Mouse (Mus musculus) left cerebral cortex, postnatal 4 days (tissue): ENCODE results near the gene Epha4. TPM values are rescaled to one million over a fixed set of nuclear protein-coding genes. Genes with fewer than 3 reads are reported as not detected.

Experiments used
- DNase-seq: peaks from one replicate; pipeline ENCODE4 v3.0.0-alpha.2; 2022
- intact Hi-C: fragments of 180-260 bp; cut with DNase I; formaldehyde crosslinking; loops from one replicate; pipeline ENCODE4 v1.15.1; 2025
- total RNA-seq, 2 experiments: library from RNA; stranded (reverse); gene quantifications; 2 replicates each; pipeline ENCODE4 v1.2.3; 2021

Gene Epha4
- total RNA-seq, 2 experiments from 2014 or later, result 139 to 161 TPM

GRCm38 (mm10) chr1:77451541-77451940 lies 63.3 kb downstream of the Epha4 start:
- intact Hi-C loops, result no loop called here
- no peak for DNase-seq

GRCm38 (mm10) chr1:77450201-77450600 lies 64.7 kb downstream of the Epha4 start:
- intact Hi-C loops, result no loop called here
- no peak for DNase-seq

GRCm38 (mm10) chr1:77447061-77447614 lies 67.8 kb downstream of the Epha4 start:
- no peak for DNase-seq
- intact Hi-C loops, result no loop called here

DNA sequence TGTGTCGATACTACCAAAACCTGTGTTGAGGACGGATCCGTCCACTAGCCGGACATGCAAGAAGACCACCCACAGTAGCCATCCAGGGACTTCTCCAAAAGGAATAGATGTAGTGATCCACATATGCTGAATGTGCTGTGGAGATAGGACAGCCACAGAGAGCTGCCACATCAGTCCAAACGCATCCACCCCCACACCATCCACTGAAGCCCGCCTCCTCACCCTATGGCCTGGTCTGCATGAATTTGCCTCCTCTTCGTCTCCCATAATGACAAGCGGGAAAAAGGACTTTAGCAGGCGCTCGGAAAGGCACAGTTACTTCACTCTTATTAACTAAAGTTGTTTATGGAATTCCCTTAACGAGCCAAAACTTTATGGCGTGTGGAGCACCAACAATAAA lies 68.5 kb downstream of the Epha4 start:
- DNase-seq, result no peak
- intact Hi-C loops, result no loop called here

- intact Hi-C loops, result no loop called here
- DNase-seq, result peak; percentile 2
Observed at GRCm38 (mm10) chr1:77444648-77445047, 70.2 kb downstream of the Epha4 start.

GRCm38 (mm10) chr1:77441987-77442386 lies 72.9 kb downstream of the Epha4 start:
- intact Hi-C loops, result no loop called here

DNA sequence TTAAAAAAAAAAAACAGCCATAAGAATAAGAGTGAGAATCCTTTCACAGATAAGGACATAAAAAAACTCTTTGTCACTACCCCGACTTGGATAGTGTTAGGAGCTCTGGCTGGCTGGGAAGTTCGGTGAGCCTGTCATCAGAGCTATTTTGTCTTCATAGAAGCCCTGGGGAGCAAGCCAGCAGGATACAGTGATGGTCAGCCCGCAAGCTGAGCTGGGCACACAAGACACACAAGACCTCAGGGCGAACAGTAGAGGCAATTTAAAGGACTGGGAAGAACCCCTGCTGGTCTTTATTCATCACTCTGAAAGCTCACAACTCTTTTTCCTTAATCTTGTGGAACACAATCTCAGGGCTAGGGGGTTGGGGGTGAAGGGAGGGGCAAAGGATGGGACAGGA lies 73.5 kb downstream of the Epha4 start:
- DNase-seq, result no peak
- intact Hi-C loops, result no loop called here

More at GRCm38 (mm10) chr1:77441987-77442386, 72.9 kb downstream of the Epha4 start:
- no peak for DNase-seq

DNA sequence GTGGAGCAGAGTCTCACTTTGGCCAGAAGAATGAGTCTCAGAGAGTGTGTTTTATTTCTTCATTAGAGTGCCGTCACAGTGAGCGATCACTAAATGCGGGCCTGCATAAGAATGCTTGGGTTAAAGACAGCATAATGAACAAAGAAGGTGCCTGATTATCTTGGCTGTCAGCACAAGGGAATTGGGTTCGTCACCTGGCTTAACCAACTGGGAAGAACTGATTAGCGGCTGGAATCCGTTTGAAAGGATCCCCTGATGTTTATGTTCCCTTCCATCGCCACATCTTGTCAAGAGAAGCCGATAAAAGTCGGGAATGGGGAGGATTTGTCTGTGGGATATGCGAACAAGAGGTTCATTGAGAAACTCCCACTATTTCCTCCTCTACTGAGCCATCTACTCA lies 74.4 kb downstream of the Epha4 start:
- intact Hi-C loops, result no loop called here
- no peak for DNase-seq

- no peak for DNase-seq
- intact Hi-C loops, result no loop called here
Observed at GRCm38 (mm10) chr1:77439383-77440074, 75.4 kb downstream of the Epha4 start.

DNA sequence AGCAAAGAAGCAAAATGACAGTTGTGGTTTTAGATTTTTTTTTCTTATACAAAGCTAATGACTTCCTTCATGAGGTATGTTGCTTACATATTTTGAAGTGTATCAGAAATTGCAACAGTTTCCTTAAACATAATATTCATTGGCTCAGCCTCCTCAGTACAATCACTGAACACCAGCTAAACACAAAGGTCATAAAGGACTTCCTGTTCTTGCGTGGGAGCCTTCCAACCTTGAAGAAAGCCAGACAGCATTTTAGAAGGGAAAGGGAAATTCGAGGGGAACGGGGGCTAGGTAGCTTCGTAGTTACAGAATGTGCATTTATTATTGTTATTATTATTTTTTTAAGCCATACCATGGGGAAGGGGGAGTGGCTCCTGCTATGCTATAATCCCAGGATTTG lies 76.2 kb downstream of the Epha4 start:
- DNase-seq, result no peak
- intact Hi-C loops, result no loop called here

DNA sequence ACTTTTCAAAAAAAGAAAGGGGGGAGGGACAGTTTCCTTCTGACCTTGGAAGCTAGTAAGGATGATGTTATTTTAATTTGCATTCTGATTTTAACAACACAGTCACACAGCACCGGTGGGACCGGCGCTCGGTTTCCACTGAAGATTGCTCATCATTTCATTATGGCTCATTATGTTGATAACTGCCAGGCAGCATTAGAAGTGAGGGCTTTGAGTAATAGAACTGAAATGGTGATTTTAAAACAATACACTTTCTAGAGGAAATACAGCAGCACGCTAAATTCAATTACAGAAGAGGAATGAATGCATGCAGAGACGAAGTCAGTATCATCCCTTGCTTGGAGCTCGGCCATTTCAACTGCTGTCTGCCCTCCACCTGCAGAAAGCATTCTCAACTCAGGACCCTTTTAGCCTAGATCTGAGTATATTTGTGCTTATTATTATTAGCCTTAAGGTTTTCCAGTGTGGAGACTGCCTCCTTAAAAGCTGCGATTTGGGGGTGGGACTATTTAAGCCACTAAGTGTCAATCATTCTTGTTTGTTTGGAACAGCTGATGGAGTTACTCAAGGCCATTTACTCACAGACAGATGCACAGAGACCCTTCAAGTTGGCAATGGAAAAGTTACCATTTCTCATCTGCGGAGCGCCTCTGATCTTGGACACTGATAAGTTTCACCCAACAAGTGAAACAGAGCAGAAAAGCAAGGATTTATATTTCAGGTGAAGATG lies 76.8 kb downstream of the Epha4 start:
- intact Hi-C loops, result no loop called here
- no peak for DNase-seq

- no peak for DNase-seq
- intact Hi-C loops, result no loop called here
Observed at GRCm38 (mm10) chr1:77435045-77435444, 79.8 kb downstream of the Epha4 start.

DNA sequence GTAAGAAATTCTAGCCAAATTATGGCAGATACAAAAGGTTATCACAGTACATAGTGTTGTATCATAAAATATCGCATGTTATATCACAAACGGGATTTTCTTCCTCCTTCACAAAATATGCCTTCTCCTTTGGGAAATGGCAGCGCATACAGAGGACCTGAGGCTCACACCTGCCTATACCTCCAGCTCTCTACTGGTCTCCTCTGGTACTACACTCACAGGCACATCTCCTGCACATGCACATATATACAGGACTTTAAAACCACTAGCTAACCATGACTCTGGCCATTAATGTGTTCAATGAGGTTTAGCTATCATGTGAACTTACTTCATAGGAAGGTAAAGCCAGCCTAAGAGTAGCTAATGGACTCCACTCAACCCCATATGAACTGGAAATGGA lies 81.7 kb downstream of the Epha4 start:
- intact Hi-C loops, result no loop called here
- no peak for DNase-seq

DNA sequence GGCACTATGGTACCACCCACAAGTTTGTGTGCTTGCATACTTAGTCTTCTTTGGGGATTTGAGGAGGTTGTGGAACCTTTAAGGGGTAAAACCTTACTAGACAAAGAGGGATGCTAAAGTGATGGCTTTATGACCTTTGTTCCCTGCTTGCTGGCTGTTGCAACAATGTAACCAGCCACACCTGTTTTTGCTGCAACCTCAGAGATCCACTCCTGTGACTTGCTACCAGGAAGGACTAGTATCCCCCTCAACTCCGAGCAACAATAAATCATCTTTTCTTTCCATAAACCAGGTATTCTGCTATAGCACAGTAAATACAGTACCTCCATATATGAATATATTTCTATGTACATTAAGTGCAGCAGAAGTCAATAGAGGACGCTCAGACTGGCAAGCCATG lies 82.4 kb downstream of the Epha4 start:
- intact Hi-C loops, result no loop called here

GRCm38 (mm10) chr1:77429174-77429573 lies 85.7 kb downstream of the Epha4 start:
- intact Hi-C loops, result no loop called here
- peak; percentile 13 for DNase-seq

More for the DNA sequence above, 82.4 kb downstream of the Epha4 start:
- DNase-seq, result no peak

- intact Hi-C loops, result no loop called here
- no peak for DNase-seq
Observed at GRCm38 (mm10) chr1:77426956-77427355, 87.9 kb downstream of the Epha4 start.

- intact Hi-C loops, result no loop called here
- no peak for DNase-seq
Observed at GRCm38 (mm10) chr1:77425171-77425570, 89.7 kb downstream of the Epha4 start.

GRCm38 (mm10) chr1:77421081-77421480 lies 93.8 kb downstream of the Epha4 start:
- intact Hi-C loops, result no loop called here
- no peak for DNase-seq

- intact Hi-C loops, result no loop called here
- no peak for DNase-seq
Observed at GRCm38 (mm10) chr1:77420348-77420747, 94.5 kb downstream of the Epha4 start.

GRCm38 (mm10) chr1:77416872-77417271 lies 98.0 kb downstream of the Epha4 start:
- intact Hi-C loops, result no loop called here
- no peak for DNase-seq

- intact Hi-C loops, result no loop called here
- DNase-seq, result no peak
Observed at GRCm38 (mm10) chr1:77412871-77413669, 101.8 kb downstream of the Epha4 start.
